Mouse (Mus musculus) CH12.LX (cell line): ENCODE results near the gene Rps11.
"Not testable (repeated sequence)": the region's sequence is repeated elsewhere in the genome, so short reads cannot be mapped to it uniquely, and the experiment has no call there.

ENCODE experiments used
- CTCF ChIP-seq, 2 experiments: IDR thresholded peaks in 1 of 2; conservative IDR thresholded peaks in 1 of 2; 2 replicates each; pipeline ENCODE4 v1.5.1; 2011 to 2012; ENCODE audit warnings: low read depth in 2 of 2, low read length in 2 of 2, improper control_type of control experiment in 1 of 2, inconsistent platforms in 1 of 2, mild to moderate bottlenecking in 1 of 2, moderate library complexity in 1 of 2
- EP300 ChIP-seq: IDR thresholded peaks from 2 replicates; pipeline ENCODE4 v1.6.1; 2011; ENCODE audit warnings: low read length, improper control_type of control experiment
- GABPA ChIP-seq: IDR thresholded peaks from 2 replicates; pipeline ENCODE4 v1.6.1; 2012; ENCODE audit warnings: low read depth, low read length, improper control_type of control experiment, inconsistent platforms; ENCODE audit not compliant: insufficient replicate concordance
- MAX ChIP-seq: IDR thresholded peaks from 2 replicates; pipeline ENCODE4 v1.6.1; 2011; ENCODE audit warnings: low read length, improper control_type of control experiment
- MAZ ChIP-seq: IDR thresholded peaks from 2 replicates; pipeline ENCODE4 v1.6.1; 2012; ENCODE audit warnings: low read depth, mild to moderate bottlenecking, inconsistent platforms, low read length, improper control_type of control experiment, moderate library complexity
- MYC ChIP-seq: IDR thresholded peaks from 2 replicates; pipeline ENCODE4 v1.6.1; 2011; ENCODE audit warnings: low read depth, mild to moderate bottlenecking, improper control_type of control experiment, low read length
- POLR2A ChIP-seq: IDR thresholded peaks from 2 replicates; pipeline ENCODE4 v1.6.1; 2011; ENCODE audit warnings: low read depth, mild to moderate bottlenecking, improper control_type of control experiment, low read length
- POLR2AphosphoS2 ChIP-seq: IDR thresholded peaks from 2 replicates; pipeline ENCODE4 v1.6.1; 2011; ENCODE audit warnings: low read depth, low read length, improper control_type of control experiment
- UBTF ChIP-seq: IDR thresholded peaks from 2 replicates; pipeline ENCODE4 v1.6.1; 2012; ENCODE audit warnings: low read depth, mild to moderate bottlenecking, inconsistent platforms, low read length, improper control_type of control experiment, moderate library complexity
- ZMIZ1 ChIP-seq: IDR thresholded peaks from 2 replicates; pipeline ENCODE4 v1.6.1; 2012; ENCODE audit warnings: low read depth, mild to moderate bottlenecking, inconsistent platforms, low read length, improper control_type of control experiment

- not testable (repeated sequence) for TF ChIP-seq CTCF (conservative IDR thresholded peaks at IDR 0.05 in 1 of 2, IDR thresholded peaks at IDR 0.05 in 1 of 2; ENCODE audit: low read depth in 2 of 2, low read length in 2 of 2); MAZ; UBTF; ZMIZ1; POLR2A; MYC; POLR2AphosphoS2; GABPA; EP300; MAX
Observed at GRCm38 (mm10) chr7:45095965-45096364, 28.3 kb downstream of the Rps11 start.
